Mouse (Mus musculus): ENCODE measurements at regions not wholly inside any gene's neighbourhood (a gene's known extent, or its start where the extent isn't known, plus 50 kb on each side); places are given as distances from the start of the nearest gene placed in this dataset.

GRCm38 (mm10) chr3:51078459-51078858 is 145.8 kb upstream of the Noct start:
- TF ChIP-seq CTCF (IDR thresholded peaks at IDR 0.05; ENCODE audit: low read depth) (no peak), EP300 (IDR thresholded peaks at IDR 0.05; ENCODE audit: low read depth) (no peak)

Measured in liver, embryonic 14.5 days (tissue).